Mouse (Mus musculus) monocyte, adult 2 months (primary cell): ENCODE measurements around the gene Upf2.
"Not testable (repeated sequence)": the region's sequence is repeated elsewhere in the genome, so short reads cannot be mapped to it uniquely, and the experiment has no call there.

Experiments
- DNase-seq, 2 experiments: peaks; one replicate each; pipeline ENCODE4 v3.0.0; 2022; ENCODE audit warnings: low spot score in 2 of 2, low read depth in 1 of 2

The Upf2 gene

GRCm38 (mm10) chr2:5948964-5949363 is 2.3 kb upstream of the Upf2 start:
- DNase-seq = no peak

DNA sequence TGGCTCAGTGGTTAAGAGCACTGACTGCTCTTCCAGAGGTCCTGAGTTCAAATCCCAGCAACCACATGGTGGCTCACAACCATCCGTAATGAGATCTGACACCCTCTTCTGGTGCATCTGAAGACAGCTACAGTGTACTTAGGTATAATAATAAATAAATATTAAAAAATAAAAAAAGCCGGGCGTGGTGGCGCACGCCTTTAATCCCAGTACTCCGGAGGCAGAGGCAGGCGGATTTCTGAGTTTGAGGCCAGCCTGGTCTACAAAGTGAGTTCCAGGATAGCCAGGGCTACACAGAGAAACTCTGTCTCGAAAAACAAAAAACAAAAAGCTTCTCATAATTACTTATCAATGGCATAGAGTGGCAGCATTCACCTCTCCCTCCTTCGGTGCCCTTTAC is 1.4 kb upstream of the Upf2 start:
- not testable (repeated sequence) for DNase-seq

GRCm38 (mm10) chr2:5950305-5950704 is 964 bp upstream of the Upf2 start:
- no peak for DNase-seq

DNA sequence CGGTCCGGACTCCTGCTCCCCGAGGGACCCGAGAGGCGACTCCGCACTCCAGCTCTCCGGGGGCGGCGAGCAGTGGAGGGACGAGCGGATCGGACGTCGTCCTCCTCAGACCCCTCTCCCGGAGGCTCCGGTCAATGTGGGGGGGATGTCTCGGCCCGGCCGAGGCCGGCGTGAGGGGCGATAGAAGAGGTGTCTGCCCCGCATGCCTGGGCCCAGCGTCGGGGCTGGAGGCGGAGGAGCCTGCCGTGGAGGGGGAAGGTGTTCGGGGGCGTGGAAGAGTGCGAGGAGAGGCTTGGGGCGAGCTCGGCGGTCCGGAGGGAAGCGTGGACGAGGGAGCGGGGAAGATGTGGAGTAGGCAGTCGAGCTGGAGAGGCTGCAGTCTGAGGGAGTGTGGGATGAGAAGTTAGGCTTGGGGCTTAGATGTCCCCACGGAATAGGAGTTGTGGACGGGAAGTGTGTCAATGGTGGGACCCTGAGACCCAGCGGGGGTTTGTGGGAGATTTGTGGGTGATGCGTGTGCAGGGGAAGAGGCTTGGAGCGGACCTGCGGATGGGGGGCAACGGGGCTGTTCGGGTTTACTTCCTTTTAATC is 447 bp downstream of the Upf2 start:
- no peak for DNase-seq

- DNase-seq = no peak
Observed at GRCm38 (mm10) chr2:5957705-5958104, 6.4 kb downstream of the Upf2 start.

- no peak for DNase-seq
Observed at GRCm38 (mm10) chr2:5962265-5962664, 11.0 kb downstream of the Upf2 start.

GRCm38 (mm10) chr2:5963729-5964128 is 12.5 kb downstream of the Upf2 start:
- DNase-seq = not testable (repeated sequence)

GRCm38 (mm10) chr2:5965972-5966371 is 14.7 kb downstream of the Upf2 start:
- no peak for DNase-seq

- DNase-seq = not testable (repeated sequence)
Observed at GRCm38 (mm10) chr2:5970629-5971028, 19.4 kb downstream of the Upf2 start.

- no peak for DNase-seq
Observed at GRCm38 (mm10) chr2:5977532-5977931, 26.3 kb downstream of the Upf2 start.

- no peak for DNase-seq
Observed at GRCm38 (mm10) chr2:5995538-5995937, 44.3 kb downstream of the Upf2 start.

- no peak for DNase-seq
Observed at GRCm38 (mm10) chr2:6003949-6004348, 52.7 kb downstream of the Upf2 start.

GRCm38 (mm10) chr2:6014532-6014931 is 63.3 kb downstream of the Upf2 start:
- DNase-seq = no peak

- not testable (repeated sequence) for DNase-seq
Observed at GRCm38 (mm10) chr2:6015182-6015581, 63.9 kb downstream of the Upf2 start.

DNA sequence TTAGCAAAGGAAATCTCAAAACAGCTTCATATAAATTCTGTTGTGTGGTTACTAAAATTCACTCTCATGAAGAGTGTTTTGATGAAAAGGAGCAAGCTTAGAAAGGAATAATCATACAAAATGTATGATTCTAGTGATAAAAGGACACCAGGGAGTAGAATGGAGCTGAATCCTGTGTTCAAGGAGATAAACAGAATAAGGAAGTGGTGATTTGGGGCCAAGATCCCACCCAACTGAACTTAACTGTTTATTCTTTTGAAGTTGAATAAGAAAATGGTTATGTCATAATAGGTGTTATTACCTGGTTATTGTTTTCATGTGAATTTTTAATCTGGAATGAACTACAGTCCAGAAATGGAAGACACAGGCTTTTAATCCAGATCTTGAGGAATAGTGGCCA is 69.3 kb downstream of the Upf2 start:
- DNase-seq = no peak

- DNase-seq = no peak
Observed at GRCm38 (mm10) chr2:6042644-6043043, 91.4 kb downstream of the Upf2 start.

DNA sequence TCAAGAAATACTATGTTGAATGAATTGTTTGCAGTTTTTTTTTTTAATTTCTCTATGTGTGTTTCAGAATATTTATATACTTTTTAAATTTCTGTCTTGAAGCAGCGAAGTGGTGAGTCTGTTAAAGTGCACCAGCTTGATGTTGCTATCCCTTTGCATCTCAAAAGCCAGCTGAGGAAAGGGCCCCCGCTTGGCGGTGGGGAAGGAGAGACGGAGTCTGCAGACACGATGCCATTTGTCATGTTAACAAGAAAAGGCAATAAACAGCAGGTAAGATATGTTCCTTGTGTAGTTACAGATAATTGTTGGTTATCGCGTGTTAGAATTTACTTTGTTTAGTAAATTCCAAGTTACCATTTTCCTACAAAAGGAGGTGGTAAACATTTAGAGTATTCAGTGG is 95.5 kb downstream of the Upf2 start:
- no peak for DNase-seq

DNA sequence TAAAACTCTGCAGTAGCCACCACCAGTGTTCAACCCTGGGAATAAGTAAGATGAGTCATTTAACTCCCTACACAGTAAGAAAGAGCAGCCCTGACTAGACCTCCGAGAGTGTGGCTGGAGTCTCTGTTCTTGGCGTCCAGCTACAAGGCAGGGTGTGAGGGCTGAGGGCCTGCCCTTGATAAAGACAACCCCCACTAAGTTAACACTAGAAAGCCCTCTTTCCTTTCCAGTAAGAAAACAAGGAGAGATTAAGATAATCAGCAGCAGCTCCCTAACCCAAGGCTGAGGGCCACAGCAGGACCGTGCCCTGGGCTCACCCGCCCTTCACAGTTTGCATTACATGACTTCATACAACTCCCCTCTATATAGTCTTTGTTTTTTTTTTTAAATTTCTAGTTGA is 97.3 kb downstream of the Upf2 start:
- no peak for DNase-seq

DNA sequence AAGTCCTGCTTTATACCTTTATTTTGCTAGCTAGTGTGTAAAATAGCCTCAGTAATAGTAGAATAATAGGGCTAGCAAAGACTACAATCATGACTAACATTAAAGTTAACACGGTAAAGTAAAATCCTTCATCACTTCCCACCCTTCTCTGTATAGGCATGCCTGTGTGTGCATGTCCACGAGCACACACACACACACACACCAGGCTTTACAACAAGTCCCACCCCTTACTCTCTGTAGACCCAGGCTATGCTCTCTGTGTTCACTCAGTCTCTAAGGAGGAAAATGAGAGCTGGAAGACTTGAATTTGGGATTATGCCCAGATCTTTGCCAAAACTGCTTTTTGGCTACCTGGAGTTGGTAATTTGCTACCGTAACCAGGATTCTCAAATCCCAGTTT is 97.7 kb downstream of the Upf2 start:
- no peak for DNase-seq

GRCm38 (mm10) chr2:6055466-6055865 is 104.2 kb downstream of the Upf2 start:
- no peak for DNase-seq

GRCm38 (mm10) chr2:6056518-6056917 is 105.2 kb downstream of the Upf2 start:
- DNase-seq = no peak

DNA sequence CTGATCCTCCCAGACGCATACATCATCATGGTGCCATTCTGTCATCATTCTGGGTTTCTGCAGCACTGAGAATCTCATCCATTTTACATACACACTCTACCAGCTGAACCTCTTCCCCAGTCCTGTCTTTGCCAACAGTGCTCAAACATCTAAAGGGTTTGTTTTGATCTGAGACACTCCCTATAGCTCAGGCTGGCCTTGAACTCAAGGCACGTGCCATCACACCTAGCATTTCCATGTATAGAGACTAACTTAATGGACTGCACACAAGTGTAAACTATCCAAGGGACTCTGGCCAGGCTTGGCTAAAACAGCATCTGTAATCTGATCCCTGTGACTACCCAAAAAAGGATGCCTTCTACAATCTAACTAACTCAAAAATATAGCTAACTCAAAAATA is 108.0 kb downstream of the Upf2 start:
- no peak for DNase-seq

- DNase-seq = no peak
Observed at GRCm38 (mm10) chr2:6060071-6060804, 109.0 kb downstream of the Upf2 start.
